Mouse (Mus musculus) urinary bladder, adult 2 months (tissue): ENCODE measurements around the gene Txnrd1. TPM values are rescaled to one million over a fixed set of nuclear protein-coding genes. Genes with fewer than 3 reads are reported as not detected.
A peak's percentile ranks its signal among the peaks of the same experiment; 100 is the strongest.

Experiments used
- DNase-seq: peaks from one replicate; pipeline ENCODE4 v3.0.0; 2022; ENCODE audit warnings: low spot score
- polyA plus RNA-seq: library from polyadenylated mRNA; depleted of rRNA; stranded (reverse); fragments of >200 nt; gene quantifications from 2 replicates; pipeline ENCODE4 v1.2.3, GENCODE M21; 2012; rRNA removed

Txnrd1 gene
- 53.3 and 59.4 TPM in 2 replicates for polyA plus RNA-seq

DNA sequence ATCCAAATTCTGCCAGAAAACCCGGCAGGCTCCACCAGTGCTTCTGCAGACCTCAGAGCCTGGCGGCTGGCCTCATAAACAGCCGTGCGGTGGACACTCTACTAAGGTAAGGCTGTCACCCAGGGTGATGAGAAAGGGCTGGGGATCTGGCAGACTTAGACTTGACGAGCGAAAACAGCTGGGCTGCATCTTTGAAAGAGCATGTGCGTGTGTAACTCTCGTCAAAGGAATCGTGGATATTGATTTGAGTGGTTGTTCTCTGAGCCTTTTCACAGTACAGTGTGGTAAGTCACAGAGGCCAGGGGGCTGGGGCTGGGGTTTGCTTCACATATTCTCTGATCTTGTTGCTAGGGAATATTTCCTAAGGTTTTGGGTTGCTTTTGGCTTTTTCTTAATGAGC lies at the start of gene Txnrd1:
Gene Txnrd1, plus strand, starts transcription at position 26 of the 400 bp plus-strand sequence.
- DNase-seq = no peak

DNA sequence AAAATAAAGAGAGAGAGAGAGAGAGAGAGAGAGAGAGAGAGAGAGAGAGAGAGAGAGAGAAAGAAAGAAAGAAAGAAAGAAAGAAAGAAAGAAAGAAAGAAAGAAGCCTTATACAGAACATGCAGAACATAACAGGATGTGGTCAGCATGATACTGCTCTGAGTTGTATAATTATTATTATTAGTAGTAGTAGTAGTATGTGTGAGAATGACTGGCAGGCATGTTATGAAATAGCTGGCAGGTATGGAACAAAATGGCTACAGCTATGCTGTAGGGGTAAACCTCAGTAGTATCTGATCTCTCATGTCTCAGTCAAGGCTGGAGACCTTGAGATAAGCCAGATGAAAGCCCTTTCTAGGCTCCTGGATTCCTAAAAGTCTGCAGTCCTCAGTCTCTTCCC lies 44.6 kb upstream of the Txnrd1 start:
- no peak for DNase-seq

DNA sequence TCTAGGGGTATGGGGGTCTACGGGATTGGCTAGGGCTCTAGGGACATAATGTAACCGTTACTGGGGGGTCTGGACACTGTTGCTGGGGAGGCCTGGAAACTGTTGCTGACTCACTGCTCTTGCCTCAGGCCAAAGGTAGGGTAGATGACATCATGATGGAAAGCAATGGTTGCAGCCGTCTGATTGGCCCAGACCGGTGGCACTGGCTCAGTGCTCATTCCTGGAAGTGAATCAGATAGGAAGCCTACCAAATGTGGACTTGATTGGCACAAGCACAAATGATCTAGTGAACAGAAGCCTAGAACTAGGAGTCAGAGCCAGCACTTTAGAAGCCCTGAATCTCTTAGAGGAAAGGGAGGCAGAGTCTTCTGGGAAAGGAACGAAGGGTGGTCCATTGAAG lies 43.2 kb upstream of the Txnrd1 start:
- no peak for DNase-seq

DNA sequence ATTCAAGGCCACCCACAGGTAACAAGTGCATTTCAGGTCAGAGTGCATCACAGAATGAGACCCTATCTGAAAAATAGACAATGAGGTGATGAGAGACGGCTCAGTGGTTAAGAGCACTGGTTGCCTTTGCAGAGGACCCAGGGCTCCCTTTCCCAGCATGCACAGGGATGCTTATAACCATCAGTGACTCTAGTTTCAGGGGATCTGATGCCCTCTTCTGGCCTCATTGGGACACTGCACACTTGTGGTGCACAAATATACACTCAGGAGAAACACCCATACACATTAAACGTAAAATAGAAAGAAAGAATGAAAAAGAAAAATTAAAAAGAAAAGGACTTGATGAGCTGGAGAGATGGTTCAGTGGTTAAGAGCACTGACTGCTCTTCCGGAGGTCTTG lies 42.0 kb upstream of the Txnrd1 start:
- DNase-seq = no peak

DNA sequence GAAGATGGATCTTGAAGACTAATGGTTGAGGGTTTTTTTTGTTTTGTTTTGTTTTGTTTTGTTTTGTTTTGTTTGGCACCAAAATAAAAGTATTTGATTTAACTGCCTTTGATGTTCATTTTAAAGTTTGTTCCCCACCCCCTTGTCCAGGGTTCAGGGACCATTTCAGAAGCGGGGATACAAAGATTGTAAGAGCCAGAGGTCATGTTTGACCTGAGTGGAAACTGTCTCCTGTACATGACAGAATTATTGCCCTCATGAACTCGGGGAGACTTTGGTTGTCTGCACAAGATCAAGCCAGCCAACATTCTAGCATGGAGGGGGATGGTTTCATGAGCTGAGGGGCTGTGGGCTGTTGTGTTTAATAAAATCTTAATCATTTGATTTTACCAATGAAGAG lies 41.4 kb upstream of the Txnrd1 start:
- no peak for DNase-seq

DNA sequence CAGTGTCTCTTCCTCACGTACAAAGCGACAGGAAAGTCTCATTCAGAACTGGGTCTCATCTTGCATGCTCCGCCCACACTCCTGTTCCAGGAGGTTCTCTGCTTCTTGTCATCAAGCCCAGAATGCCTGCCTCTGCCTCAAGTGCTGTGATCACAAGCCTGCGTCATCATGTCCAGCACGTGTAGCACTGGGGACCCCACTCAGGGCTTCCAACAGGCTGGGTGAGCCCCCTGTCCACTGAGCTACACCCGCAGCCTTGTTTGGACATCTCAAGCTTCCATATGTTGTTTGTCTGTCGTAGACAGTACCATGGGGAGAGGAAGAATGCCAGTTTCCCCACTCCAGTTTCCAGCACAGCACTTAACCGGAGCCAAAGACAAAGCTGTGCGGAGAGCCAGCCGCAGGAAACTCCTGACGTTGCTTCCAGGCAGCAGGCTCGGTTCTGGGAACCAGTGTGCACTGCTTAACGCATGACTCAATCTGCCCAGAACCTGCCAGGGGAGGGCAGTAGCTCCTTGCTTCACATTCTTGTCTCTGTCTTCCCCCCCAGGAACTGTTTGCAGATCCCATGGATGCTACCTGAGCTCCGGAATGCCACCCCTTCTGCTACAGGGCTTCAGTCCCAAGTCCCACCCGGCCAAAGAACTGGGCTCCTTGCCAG lies 38.5 kb upstream of the Txnrd1 start:
- DNase-seq = peak; percentile 54

DNA sequence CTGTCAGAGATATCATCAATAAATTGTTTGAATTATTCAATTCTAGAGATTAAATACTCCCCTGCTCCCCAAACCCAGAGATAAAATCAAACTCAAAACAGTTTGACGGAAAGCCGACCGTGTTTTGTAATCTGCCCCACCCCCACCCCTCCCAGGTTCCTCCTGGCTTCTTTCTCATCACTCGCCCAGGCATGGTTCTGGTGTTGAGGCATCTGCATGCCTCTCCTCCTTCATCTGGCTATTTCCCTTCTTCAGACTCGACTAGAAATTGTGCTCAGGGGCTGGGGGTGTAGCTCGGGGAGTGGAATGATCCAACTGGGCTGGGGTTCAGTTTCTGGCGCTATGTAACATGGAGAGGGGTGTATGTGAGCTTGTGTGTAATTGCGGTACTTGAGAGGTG lies 38.0 kb upstream of the Txnrd1 start:
- no peak for DNase-seq

DNA sequence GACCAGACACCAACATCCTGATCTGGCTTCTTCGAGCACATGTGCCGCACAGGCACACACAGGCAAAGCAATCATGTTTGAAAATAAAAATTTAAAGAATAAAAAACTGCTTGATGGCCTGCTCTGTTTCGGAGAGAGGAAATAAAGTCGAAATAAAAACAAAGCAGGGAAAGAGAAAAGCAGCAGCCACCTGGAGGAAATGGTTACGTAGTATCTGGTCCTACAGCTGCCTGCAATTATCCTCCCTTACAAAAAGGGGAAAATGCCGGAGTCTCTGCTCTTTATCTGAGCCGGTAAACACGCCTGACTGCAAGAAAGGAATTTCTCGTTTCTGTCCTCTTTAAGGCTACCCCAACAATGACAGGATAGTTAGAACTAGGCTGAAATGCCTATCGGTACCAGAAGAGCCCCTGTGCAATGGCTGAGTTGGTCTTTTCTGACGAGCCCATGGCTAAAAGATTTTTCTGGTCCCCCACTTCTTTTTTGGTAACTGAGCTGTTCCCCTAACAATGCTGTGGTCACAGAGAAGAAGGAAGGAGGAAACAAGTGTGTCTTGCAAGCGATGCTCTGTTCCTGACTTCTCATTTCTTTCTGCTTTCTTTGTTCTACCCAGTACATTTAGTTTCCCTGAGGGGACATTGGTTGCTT lies 37.2 kb upstream of the Txnrd1 start:
- no peak for DNase-seq

DNA sequence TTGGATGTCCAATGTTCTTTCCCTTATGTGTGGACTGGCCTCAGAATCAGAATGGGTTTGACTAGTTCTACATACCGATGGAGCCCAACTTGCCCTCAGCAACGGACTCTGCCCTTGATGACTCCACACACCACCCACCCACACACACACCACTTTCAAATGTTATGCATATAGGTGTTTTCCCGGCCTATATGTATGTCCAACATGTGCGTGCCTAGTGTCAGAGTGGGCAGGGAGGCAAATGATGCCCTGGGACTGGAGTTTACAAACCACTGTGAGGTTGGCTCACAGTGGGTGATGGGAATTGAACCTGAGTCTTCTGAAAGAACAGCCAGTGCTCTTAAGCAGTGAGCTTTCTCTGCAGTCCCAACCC lies 36.6 kb upstream of the Txnrd1 start:
- no peak for DNase-seq

DNA sequence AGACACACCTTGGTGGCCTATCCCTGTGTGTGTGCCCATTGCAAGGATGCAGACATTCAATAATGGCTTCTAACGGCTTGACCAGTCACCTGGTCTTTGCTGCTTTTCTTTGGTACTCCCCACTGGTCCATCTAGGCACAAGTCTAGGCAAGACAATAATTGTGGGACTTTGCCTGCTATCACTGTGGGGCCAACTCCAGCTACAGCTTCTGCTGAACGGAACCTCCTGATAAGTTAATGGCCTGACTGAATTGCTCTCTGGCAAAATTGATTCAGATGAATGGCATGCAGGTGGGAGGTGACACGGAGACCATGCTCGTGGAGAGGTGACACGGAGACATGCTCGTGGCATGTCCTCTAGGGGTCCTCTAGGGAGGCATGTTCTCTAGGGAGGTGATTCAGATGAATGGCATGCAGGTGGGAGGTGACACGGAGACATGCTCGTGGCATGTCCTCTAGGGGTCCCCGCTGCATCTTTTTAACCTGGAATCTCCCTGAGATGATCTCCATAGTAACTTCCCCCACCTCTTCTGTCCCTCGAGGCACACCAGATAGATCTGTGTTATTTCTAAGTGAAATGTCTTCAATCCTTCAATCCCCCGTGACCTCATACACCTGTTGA lies 35.3 kb upstream of the Txnrd1 start:
- no peak for DNase-seq

DNA sequence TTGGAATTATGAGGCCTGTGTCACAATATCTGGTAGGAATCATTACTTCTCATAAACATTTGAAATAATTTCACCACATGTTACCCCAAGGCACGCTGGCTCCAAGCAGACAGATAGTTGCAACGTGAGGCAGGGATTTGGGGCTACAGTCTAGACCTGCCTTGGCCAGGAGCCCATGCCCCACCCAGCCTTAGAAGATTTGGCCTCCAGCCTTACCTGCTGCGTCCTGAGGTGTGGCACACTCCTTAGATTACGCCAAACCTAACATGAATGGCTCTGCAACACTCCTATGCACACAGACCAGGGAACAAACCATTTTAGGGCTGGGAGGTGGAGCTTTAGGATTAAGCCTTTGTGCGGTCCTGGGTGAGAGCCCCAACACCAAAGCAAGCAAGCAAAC lies 33.7 kb upstream of the Txnrd1 start:
- no peak for DNase-seq

DNA sequence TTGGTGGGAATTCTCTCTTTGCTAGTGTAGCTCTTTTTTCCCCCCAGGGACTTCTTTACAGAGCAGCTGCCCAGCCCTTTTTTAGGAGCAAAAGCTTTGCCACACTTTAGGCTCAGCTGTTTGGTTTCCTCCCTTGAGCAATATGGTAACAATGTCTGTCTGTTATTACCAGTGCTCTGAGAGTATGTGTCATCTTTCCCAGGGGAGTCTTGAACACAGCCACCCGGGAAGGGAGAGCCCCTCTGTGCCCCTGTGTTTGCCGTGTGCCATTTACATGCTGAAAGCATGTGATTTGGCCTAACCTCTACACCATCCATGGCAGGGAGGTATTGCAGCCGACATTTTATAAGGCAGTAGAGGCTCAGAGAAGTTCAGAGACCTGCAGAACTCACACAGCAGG lies 29.4 kb upstream of the Txnrd1 start:
- no peak for DNase-seq

DNA sequence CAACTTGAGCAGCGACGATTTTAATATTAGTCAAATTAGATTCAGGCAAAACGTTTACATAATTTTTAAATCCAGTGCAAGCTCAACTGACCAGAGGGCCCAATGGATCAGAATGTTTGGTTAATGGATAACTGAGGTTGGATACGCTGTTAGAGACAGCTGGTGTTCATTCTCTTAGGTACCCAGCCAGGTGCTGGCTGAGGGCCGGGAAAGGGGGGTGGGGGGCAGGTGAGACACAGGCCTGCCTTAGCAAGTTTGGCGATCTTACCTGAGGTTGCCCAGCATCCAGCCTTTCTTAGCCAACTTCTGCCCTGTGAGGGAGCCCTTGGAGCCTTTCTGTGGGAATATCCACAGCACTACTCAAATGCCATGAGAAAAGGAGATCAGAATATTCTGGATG lies 28.6 kb upstream of the Txnrd1 start:
- no peak for DNase-seq

DNA sequence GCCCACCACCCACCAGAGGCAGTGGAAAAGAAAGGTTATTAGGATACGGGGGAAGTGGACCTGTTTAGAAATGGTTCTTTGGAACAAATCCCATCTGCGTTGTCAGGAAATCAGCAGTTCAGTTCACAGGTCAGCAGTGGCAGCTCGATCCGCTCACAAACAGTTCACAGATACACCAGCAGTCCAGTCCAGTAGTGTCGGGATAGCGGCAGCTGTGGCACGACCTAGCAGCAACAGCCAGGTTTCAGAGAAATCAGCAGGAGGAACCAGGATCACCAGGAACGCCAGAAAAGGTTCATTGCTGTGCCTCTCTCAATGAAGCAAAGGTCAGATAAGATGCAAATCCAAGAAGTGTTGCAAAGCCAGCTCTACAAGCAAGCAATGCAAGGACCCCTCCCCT lies 27.3 kb upstream of the Txnrd1 start:
- no peak for DNase-seq

DNA sequence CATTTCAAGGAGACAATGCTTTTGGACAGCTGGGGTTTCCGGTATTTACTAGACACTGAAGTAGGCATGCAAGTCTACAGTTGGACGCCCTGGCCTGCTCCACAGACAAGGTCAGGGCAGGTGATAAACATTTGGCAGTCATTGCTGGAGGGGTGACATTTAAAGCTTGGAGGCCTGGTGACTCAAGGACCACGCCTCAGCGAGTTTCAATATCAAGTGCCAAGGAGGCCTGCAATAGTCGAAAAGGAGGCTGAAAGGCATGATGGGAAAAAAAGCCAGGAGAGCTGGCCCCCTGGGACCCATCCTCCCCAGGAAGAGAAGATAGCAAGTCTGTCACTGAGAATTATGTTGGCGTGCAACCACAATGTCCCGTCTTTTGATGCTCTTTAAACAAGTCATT lies 26.5 kb upstream of the Txnrd1 start:
- no peak for DNase-seq

DNA sequence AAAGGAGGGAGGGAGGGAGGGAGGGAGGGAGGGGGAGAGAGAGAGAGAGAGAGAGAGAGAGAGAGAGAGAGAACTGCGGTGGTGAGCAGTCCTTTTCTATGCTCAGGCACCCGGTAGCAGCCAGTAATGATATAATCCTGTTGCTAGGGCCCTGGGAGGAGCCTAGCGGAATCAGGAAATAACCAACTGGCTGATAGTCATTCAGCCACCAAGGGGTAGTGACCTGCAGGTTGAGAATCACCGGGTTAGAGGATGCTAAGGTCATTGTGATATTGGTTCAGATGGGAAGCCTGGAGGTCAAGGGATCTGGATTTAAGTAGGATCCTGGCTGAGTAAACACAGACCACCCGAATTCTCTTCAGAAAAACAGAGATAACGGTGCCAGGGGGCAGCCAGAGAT lies 25.6 kb upstream of the Txnrd1 start:
- DNase-seq = no peak

DNA sequence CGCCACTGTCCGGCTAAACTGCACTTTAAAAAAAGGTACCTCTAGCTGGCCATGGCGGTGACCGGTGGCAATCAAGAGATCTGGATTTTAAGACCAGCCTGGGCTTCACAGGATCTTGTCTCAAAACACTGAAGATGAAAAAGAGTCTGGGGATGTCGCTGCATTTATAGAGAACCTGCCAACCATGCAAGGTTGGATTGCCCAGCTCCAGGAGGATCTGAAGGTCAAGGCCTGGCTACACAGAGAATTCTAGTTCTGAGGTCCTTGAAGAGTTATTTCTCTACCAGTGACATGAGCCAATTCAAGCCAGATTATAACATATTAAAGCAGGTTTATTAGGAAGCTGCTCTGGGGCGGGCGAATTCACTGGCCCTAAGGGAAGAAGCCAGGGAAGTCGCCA lies 24.9 kb upstream of the Txnrd1 start:
- DNase-seq = no peak

DNA sequence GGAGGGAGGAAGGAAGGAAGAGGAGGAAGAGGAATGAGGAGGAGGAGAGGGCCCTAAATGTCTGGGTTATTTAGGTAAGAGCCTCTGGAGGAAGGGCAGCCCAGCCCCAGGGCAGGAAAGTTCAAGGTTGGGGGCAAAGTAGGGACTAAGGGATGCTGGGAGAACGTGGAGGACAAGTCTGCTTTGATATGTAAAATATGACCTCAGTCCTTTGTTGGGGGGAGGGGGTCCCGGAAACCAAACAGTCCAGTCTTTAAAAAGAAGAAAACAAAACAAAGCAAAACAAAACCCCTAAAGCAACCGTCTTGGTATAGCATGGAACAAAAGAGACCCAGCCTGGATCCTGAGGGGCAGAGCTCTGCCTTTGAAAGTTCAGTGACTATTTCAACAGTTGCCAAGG lies 24.4 kb upstream of the Txnrd1 start:
- DNase-seq = no peak

DNA sequence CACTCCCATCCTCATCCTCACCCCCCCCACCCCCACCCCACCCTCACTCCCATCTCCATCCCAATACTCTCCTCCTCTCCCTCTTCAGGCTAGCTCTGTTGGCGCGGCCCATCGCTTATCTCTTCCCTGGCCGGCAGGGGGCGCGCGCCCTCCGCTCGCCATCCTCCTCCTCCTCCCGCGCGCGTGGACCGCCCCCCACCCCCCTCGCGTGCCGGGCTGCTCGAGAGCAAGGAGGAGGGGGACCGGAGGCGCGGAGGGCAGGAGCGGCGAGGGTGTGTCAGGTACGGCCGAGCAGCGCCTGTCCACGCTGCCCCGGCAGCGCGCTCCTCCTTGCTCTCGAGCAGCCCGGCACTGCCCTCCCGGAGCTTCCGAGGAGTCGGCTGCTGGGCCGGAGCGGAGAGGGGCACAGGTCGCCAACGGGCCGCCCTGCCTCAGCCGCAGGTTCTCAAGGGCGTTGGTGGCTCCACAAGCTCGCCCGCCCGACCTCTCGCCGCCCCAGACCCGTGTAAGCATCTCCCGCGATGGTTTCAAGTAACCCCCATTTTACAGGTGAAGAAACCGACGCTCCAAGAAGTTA lies 21.8 kb upstream of the Txnrd1 start:
- peak; percentile 70 for DNase-seq

DNA sequence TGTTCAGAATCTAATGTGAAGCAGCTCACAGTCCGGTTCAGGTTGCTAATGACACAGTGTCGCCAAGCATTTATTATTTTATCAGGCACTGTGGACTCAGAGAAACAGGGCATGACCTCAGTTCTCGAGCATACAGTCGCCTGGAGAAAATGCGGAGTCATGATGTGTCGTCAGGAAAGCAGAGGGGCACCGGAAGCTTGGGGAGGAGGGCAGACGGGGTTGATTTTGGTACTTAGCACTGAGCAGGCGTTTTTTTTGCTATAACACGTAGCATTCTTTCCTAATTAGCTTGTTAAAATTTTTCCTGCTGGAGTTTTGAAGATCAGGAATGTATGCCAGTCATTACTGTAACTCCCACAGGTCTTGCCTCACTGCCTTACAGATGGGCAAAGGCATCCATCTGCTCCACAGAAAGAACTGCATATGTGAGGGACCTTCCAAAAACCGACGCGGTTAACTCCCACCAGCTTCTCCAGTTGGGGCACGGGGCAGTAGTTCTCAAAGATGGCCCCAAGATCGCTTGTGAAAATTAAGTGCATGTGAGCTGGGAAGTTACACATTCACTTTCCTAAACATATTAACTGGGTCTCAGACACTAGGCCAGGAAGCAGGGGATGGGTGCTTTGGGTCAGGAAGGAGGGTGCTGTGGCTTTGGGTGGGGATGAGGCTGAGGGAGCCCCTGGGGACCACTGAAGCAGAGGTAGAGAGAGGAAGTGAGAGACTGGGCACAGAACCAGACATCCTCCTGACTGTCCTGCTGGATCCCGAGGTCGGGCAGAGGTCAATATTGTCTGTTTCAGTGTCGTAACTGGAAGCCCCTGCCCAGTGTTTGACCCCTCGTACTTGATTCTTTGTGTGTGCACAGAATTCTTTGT lies 19.4 kb upstream of the Txnrd1 start:
- no peak for DNase-seq

DNA sequence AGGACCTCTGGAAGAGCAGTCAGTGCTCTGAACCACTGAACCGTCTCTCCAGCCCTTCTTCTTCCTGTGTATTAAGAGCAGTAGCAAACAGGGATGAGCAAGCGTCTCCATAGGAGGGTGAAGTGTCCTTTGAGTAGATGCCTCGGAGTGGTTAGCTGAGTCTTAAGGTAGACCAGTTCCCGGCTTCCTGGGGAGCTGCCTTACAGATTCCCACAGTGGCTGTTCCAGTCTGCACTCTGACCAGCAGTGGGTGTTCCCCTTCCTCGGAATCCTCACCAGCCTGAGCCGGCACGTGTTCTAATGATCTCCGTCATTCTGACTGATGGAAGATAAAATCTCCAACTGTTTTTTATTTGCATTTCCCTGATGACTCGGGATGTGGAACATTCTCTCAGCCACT lies 17.3 kb upstream of the Txnrd1 start:
- no peak for DNase-seq

DNA sequence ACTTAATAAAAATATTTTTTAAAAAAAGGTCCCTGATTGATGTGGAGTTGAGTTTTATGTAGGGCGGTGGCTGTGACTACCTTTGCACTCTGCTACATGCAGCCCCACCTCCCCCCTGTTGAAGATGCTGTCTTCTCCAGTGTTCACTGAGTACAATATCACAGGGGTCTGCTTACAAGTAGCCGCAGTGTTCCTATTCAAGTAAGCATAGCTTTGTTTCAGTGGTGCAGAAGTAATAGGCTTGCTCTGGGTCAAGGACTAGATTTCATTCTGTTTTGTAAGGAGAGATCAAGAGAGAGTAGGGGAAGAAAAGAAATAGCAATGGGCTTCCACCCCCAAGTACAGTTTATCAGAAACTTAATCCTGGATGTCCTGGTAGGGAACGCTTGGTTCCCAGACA lies 16.2 kb upstream of the Txnrd1 start:
- DNase-seq = no peak
